Mouse (Mus musculus) CH12.LX (cell line): Measurements from ENCODE around the gene Bnc2. TPM values are rescaled to one million over a fixed set of nuclear protein-coding genes. Genes with fewer than 3 reads are reported as not detected.

Experiments
- DNase-seq: peaks from one replicate; pipeline ENCODE4 v3.0.0-alpha.2; 2013; ENCODE audit errors: extremely low read depth
- H3K27ac ChIP-seq: 2 replicates; pipeline ENCODE4 v1.5.1; 2012; ENCODE audit warnings: low read depth, mild to moderate bottlenecking, control low read depth, moderate library complexity; ENCODE audit not compliant: insufficient read depth
- H3K27me3 ChIP-seq: replicated peaks from 2 replicates; pipeline ENCODE3; 2012; ENCODE audit warnings: inconsistent platforms
- H3K36me3 ChIP-seq, 2 experiments: replicated peaks in 1 of 2; 2 replicates each; pipeline versions ENCODE3 to v1.6.1; 2012; ENCODE audit warnings: inconsistent platforms in 1 of 2, low read length in 1 of 2, mild to moderate bottlenecking in 1 of 2, mixed read lengths in 1 of 2, moderate library complexity in 1 of 2; ENCODE audit not compliant: control insufficient read depth in 1 of 2, insufficient read depth in 1 of 2
- H3K4me1 ChIP-seq, 2 experiments: 2 replicates each; pipeline ENCODE4 v1.6.1; 2012; ENCODE audit warnings: inconsistent platforms in 1 of 2, moderate library complexity in 1 of 2; ENCODE audit not compliant: insufficient read depth in 2 of 2, control insufficient read depth in 1 of 2
- H3K4me2 ChIP-seq: 2 replicates; pipeline ENCODE4 v1.6.1; 2012; ENCODE audit warnings: low read depth, mild to moderate bottlenecking, control low read depth; ENCODE audit not compliant: poor library complexity, insufficient read depth, severe bottlenecking
- H3K4me3 ChIP-seq, 3 experiments: fragments of 150-350 bp in 1 of 3; sonication (generic) in 1 of 3; replicated peaks in 1 of 3; 2 replicates each; pipeline versions ENCODE3 to v1.5.1; 2011 to 2012; ENCODE audit warnings: low read depth in 2 of 3, low read length in 2 of 3, mild to moderate bottlenecking in 2 of 3, moderate library complexity in 2 of 3, control low read depth in 1 of 3, improper control_type of control experiment in 1 of 3, inconsistent platforms in 1 of 3, mixed read lengths in 1 of 3; ENCODE audit not compliant: poor library complexity in 1 of 3
- H3K79me2 ChIP-seq: replicated peaks from 2 replicates; pipeline ENCODE4 v1.6.1; 2012; ENCODE audit warnings: mild to moderate bottlenecking, moderate library complexity; ENCODE audit not compliant: control insufficient read depth, poor library complexity, insufficient read depth, severe bottlenecking; ENCODE audit errors: extremely low read depth
- H3K9ac ChIP-seq: 2 replicates; pipeline ENCODE4 v1.6.1; 2012; ENCODE audit warnings: low read depth, mild to moderate bottlenecking, control low read depth, moderate library complexity; ENCODE audit not compliant: insufficient read depth
- H3K9me3 ChIP-seq: replicated peaks from 2 replicates; pipeline ENCODE3; 2012; ENCODE audit warnings: low read length, inconsistent platforms, mixed read lengths
- CHD2 ChIP-seq: IDR thresholded peaks from 2 replicates; pipeline ENCODE4 v1.6.1; 2011; ENCODE audit warnings: low read length, improper control_type of control experiment
- CTCF ChIP-seq, 2 experiments: IDR thresholded peaks in 1 of 2; conservative IDR thresholded peaks in 1 of 2; 2 replicates each; pipeline ENCODE4 v1.5.1; 2011 to 2012; ENCODE audit warnings: low read depth in 2 of 2, low read length in 2 of 2, improper control_type of control experiment in 1 of 2, inconsistent platforms in 1 of 2, mild to moderate bottlenecking in 1 of 2, moderate library complexity in 1 of 2
- E2F4 ChIP-seq: IDR thresholded peaks from 2 replicates; pipeline ENCODE4 v1.6.1; 2011; ENCODE audit warnings: low read depth, low read length, improper control_type of control experiment; ENCODE audit not compliant: insufficient replicate concordance
- ELF1 ChIP-seq: IDR thresholded peaks from 2 replicates; pipeline ENCODE4 v1.6.1; 2014; ENCODE audit warnings: low read depth, mild to moderate bottlenecking, inconsistent platforms, low read length, improper control_type of control experiment
- EP300 ChIP-seq: IDR thresholded peaks from 2 replicates; pipeline ENCODE4 v1.6.1; 2011; ENCODE audit warnings: low read length, improper control_type of control experiment
- JUN ChIP-seq: IDR thresholded peaks from 2 replicates; pipeline ENCODE4 v1.6.1; 2011; ENCODE audit warnings: low read depth, mild to moderate bottlenecking, low read length, improper control_type of control experiment, moderate library complexity; ENCODE audit not compliant: insufficient read depth
- JUND ChIP-seq: conservative IDR thresholded peaks from 2 replicates; pipeline ENCODE4 v1.6.1; 2011; ENCODE audit warnings: low read depth, low read length, improper control_type of control experiment
- KAT2A ChIP-seq: IDR thresholded peaks from 2 replicates; pipeline ENCODE4 v1.6.1; 2012; ENCODE audit warnings: low read length, improper control_type of control experiment, inconsistent platforms; ENCODE audit not compliant: insufficient replicate concordance
- MAFK ChIP-seq: IDR thresholded peaks from 2 replicates; pipeline ENCODE4 v1.6.1; 2011; ENCODE audit warnings: low read length, improper control_type of control experiment; ENCODE audit not compliant: insufficient replicate concordance
- MAX ChIP-seq: IDR thresholded peaks from 2 replicates; pipeline ENCODE4 v1.6.1; 2011; ENCODE audit warnings: low read length, improper control_type of control experiment
- MAZ ChIP-seq: IDR thresholded peaks from 2 replicates; pipeline ENCODE4 v1.6.1; 2012; ENCODE audit warnings: low read depth, mild to moderate bottlenecking, inconsistent platforms, low read length, improper control_type of control experiment, moderate library complexity
- MEF2A ChIP-seq: IDR thresholded peaks from 2 replicates; pipeline ENCODE4 v1.6.1; 2014; ENCODE audit warnings: low read depth, mild to moderate bottlenecking, inconsistent platforms, low read length, improper control_type of control experiment, borderline replicate concordance
- NELFE ChIP-seq: IDR thresholded peaks from 2 replicates; pipeline ENCODE4 v1.6.1; 2011; ENCODE audit warnings: low read depth, low read length, improper control_type of control experiment
- PAX5 ChIP-seq: IDR thresholded peaks from 2 replicates; pipeline ENCODE4 v1.6.1; 2012; ENCODE audit warnings: low read length, inconsistent platforms, mixed read lengths
- POLR2A ChIP-seq: IDR thresholded peaks from 2 replicates; pipeline ENCODE4 v1.6.1; 2011; ENCODE audit warnings: low read depth, mild to moderate bottlenecking, improper control_type of control experiment, low read length
- SIN3A ChIP-seq: IDR thresholded peaks from 2 replicates; pipeline ENCODE4 v1.6.1; 2012; ENCODE audit warnings: low read length, improper control_type of control experiment, inconsistent platforms
- TCF12 ChIP-seq: IDR thresholded peaks from 2 replicates; pipeline ENCODE4 v1.6.1; 2014; ENCODE audit warnings: low read depth, mild to moderate bottlenecking, inconsistent platforms, low read length, improper control_type of control experiment
- USF2 ChIP-seq: conservative IDR thresholded peaks from 2 replicates; pipeline ENCODE4 v1.6.1; 2011; ENCODE audit warnings: low read depth, low read length, improper control_type of control experiment
- ZC3H11A ChIP-seq: IDR thresholded peaks from 2 replicates; pipeline ENCODE4 v1.6.1; 2012; ENCODE audit warnings: low read depth, mild to moderate bottlenecking, inconsistent platforms, low read length, improper control_type of control experiment
- ZMIZ1 ChIP-seq: IDR thresholded peaks from 2 replicates; pipeline ENCODE4 v1.6.1; 2012; ENCODE audit warnings: low read depth, mild to moderate bottlenecking, inconsistent platforms, low read length, improper control_type of control experiment
- dilution Hi-C: fragments of 300-500 bp; cut with MboI; formaldehyde crosslinking; loops from 2 replicates; pipeline ENCODE4 v1.14.3; 2020; ENCODE audit warnings: low sequenced_read_pairs; ENCODE audit not compliant: extremely low pct_unique_long_range_greater_than_20kb, extremely low pct_ligation_motif_present
- in situ Hi-C: fragments of 300-500 bp; cut with MboI; formaldehyde crosslinking; loops from 3 replicates; pipeline ENCODE4 v1.14.3; 2019; ENCODE audit warnings: low sequenced_read_pairs, low pct_ligation_motif_present, low pct_unique_long_range_greater_than_20kb, mixed read lengths
- polyA plus RNA-seq: library from polyadenylated mRNA; unstranded; fragments of >175 nt; gene quantifications from 2 replicates; pipeline ENCODE4 v1.2.1, GENCODE M21; 2012; ENCODE audit warnings: low read depth; ENCODE audit not compliant: insufficient read length
- total RNA-seq, 2 experiments: library from RNA; depleted of rRNA; stranded (reverse); fragments of 300-350 nt in 1 of 2; fragments of >200 nt in 1 of 2; gene quantifications; 2 replicates each; pipeline ENCODE4 v1.2.3; 2012 to 2014

Gene Bnc2
- total and polyA plus RNA-seq, 3 experiments = not detected

DNA sequence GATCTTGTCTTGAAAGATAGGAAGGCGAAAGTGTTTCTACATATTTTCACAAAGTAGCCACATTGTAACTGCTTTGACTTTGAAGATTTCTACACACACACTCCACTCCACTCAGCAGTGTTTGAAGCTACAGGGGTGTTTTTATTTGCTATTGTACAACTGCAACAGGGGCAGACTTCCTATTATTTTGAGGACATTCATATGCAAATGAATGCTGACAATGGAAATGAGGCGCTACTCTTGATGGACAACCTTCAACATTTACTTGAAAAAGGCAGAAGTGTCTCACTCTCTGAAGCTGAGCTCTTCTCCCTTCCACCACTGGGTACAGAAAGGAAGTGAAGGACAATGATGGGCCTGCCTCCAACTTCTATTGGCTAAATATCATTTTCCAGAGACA, 146.7 kb downstream of the Bnc2 start:
- DNase-seq = no peak
- H3K79me2 ChIP-seq = no peaks in the 10 kb centered on the region
- no peaks in the 10 kb centered on the region for H3K27me3 ChIP-seq
- no peak overlapping the region for H3K4me2 ChIP-seq
- H3K4me3 ChIP-seq = no peak overlapping the region
- H3K27ac ChIP-seq = no peak overlapping the region
- TF ChIP-seq MAX (no peak), PAX5 (no peak), USF2 (no peak), CHD2 (no peak), JUND (no peak), POLR2A (no peak), MAFK (no peak), MAZ (no peak), ELF1 (no peak), ZMIZ1 (no peak), CTCF (conservative IDR thresholded peaks at IDR 0.05 in 1 of 2, IDR thresholded peaks at IDR 0.05 in 1 of 2; ENCODE audit: low read depth in 2 of 2, low read length in 2 of 2) (no peak), ZC3H11A (no peak), EP300 (no peak), MEF2A (no peak), E2F4 (no peak), KAT2A (no peak), NELFE (no peak), TCF12 (no peak)
- TF ChIP-seq, all 38 proteins: peak for 0
- Histone ChIP-seq H3K4me1 (no peaks in the 10 kb centered on the region), H3K36me3 (no peaks in the 10 kb centered on the region), H3K9me3 (peaks cover 52% of the 10 kb centered on the region), H3K9ac (no peak overlapping the region)
- in situ Hi-C loops = no loop called here
- dilution Hi-C loops = no loop called here

DNA sequence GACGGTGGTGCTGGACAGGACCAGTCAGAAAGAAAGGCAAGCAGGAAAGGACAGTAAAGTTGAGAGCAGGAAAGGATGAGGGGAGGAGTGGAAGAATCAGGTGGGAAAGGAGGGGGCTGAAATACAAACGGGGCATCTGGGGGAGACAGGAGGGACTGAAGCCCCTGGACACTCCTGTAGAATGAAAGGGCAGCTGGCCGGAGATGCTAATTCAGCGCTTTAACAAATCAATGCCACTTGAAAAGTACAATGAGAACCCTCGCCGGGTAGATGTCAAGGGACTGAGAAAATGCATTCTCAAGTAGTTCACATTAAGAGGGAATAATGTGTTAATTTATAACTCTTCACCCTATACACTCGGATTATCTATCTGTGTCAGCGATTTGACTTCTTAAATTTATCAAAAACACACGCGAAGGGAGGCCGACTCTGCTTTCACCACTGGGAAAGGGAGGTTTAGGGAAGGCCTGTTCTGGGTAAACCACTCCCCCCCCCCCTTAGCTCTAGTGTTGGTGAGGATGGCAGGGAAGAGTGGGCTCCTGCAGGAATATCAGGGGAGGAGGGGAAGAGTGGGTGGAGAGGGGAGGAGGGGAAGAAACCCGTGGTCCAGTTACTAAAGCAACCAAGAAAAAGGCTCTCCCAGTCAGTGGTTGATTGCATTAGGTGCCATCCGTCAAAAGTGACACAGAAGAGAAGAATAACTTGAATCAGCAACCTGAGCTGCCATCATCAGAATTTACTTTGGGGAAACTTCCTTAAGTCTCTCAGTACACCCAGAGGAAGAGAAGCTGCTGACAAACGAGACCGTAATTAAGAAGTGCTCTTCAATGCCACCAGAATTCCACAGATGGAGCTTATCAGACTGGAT, 147.8 kb downstream of the Bnc2 start:
- no peak for DNase-seq
- dilution Hi-C loops = no loop called here
- no peak overlapping the region for H3K27ac ChIP-seq
- no peak overlapping the region for H3K4me3 ChIP-seq
- H3K4me2 ChIP-seq = no peak overlapping the region
- H3K4me1 ChIP-seq = no peaks in the 10 kb centered on the region
- H3K36me3 ChIP-seq = no peaks in the 10 kb centered on the region
- TF ChIP-seq PAX5 (no peak), KAT2A (no peak), MAFK (no peak), JUN (no peak), SIN3A (no peak), MEF2A (no peak)
- H3K27me3 ChIP-seq = no peaks in the 10 kb centered on the region
- peaks cover 53% of the 10 kb centered on the region for H3K9me3 ChIP-seq
- H3K79me2 ChIP-seq = no peaks in the 10 kb centered on the region
- in situ Hi-C loops = no loop called here
- no peak overlapping the region for H3K9ac ChIP-seq
